Mouse (Mus musculus): ENCODE measurements around the gene Nppa. TPM values are rescaled to one million over a fixed set of nuclear protein-coding genes. Genes with fewer than 3 reads are reported as not detected.
A peak's percentile ranks its signal among the peaks of the same experiment; 100 is the strongest.

Nppa gene
- total RNA-seq (2021), result 1,000 to 10,000 TPM in 1 of 2 experiments, 100 to 1,000 TPM in 1; 613 to 1,804 TPM

DNA sequence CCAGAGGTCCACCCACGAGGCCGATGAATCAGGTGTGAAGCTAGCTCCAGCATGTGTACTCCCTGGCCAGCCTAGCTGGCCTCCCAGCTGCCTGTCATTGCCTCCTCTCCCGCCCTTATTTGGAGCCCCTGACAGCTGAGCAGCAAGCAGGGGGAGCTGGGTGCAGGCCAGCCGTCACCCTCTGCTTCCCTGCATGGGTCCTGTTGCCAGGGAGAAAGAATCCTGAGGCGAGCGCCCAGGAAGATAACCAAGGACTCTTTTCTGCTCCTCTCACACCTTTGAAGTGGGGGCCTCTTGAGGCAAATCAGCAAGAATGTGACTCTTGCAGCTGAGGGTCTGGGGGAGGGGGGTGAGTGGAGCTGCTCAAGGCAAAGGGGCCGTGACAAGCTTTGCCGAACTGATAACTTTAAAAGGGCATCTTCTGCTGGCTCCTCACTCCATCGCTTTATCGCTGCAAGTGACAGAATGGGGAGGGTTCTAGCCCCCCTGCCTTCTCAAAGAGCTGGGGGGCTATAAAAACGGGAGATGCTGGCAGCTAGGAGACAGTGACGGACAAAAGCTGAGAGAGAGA lies at the start of gene Nppa:
Gene Nppa (plus strand): TSS at position 521 of the 571 bp plus-strand sequence.
- intact Hi-C loops (cut with DNase I), result no loop called here
- DNase-seq, result peak; percentile 23 to 40

DNA sequence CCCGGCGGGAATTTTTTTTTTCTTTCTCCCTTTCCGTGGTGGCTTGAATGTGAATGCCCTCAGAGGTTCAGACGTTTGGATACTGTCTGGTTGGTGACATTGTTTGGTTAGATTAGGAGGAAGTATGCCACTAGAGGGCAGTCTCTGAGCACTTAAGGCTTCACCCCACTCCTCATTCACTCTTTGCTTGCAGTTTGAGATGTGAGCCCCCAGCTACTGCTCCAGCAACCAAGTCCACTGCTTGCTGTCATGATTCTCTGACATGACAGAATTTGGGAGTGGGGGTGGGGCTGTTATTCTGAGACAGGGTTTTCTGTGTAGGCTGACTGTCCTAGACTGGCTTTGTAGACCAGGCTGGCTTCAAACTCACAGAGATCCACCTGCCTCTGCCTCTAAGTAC lies 46.9 kb upstream of the Nppa start:
- peak in 1 of 2 experiments; percentile 72 for DNase-seq
- intact Hi-C loops (cut with DNase I), result loop anchor here (2.0 kb wide), 1 partner anchor 35 kb away; no protein-coding TSS in a partner anchor

DNA sequence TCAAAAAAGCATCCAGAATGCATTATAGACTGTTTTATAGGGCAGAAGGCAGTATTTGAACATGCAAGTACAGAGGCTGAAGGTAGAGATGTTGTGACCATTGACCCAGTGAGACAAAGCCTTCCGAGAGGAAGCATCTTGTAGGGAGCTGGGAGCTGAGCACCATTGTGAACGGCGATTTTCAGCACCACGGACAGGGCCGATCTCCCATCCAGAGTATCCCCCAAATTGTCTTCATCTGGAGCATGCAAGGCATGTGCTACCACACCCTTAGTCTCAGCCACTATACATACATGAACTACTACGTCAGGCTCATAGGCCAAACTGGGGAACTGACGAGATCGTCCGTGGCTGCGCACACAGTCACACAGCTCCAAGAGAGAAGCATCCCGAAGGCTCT lies 43.4 kb upstream of the Nppa start:
- intact Hi-C loops (cut with DNase I), result no loop called here
- peak in 1 of 2 experiments; percentile 37 for DNase-seq

DNA sequence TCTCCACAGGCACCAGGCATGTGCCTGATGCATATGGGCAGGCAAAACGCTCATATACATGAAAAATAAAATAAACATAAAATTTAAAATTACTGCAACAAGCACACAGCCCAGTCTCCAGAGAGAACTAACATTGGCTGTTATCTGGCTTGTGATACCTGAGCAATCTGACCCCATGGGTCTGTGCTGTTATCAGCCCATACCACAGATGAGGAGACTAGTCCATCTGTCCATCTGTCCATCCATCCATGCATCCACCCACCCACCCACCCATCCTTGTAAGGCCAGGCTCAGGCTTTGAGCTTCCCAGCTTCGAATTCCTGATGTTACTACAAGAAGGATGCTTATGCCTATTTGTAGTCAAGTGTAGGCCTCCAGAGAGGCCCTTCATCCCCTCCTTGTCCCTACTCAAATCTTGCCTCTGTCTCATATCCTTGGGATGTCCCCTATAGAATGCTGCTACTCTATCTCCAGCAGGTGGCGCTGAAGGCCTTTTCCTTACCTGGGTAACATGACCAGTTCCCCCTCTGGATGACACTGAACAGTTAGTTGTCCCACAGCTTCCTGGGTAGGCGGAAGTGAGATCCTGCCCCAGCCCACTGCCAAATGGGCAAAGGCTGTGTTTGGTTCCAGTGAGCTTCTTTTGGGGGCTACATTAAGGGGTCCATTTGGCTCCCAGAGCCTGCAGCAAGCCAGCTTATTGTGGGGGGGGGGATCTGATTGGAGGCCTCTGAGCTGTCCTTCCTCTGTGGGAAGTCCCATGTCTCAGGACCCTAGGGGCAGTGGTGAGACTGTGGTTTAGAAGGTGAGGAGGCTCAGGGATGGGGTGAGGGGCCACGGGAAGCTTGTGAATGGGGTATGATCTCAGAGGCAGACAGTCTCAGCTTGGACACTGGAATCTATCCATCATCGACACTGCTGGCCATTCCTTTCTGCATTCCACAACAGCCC lies 40.4 kb upstream of the Nppa start:
- intact Hi-C loops (cut with DNase I), result loop anchor here (1.0 kb wide), 1 partner anchor 48 kb away; no protein-coding TSS in a partner anchor
- DNase-seq, result peak; percentile 79 to 88

GRCm38 (mm10) chr4:147962781-147963180 lies 37.7 kb upstream of the Nppa start:
- intact Hi-C loops (cut with DNase I), result loop anchor here (1.0 kb wide), 1 partner anchor 23 kb away; the partner anchor contains the start of gene Nppb
- peak; percentile 67 to 70 for DNase-seq

DNA sequence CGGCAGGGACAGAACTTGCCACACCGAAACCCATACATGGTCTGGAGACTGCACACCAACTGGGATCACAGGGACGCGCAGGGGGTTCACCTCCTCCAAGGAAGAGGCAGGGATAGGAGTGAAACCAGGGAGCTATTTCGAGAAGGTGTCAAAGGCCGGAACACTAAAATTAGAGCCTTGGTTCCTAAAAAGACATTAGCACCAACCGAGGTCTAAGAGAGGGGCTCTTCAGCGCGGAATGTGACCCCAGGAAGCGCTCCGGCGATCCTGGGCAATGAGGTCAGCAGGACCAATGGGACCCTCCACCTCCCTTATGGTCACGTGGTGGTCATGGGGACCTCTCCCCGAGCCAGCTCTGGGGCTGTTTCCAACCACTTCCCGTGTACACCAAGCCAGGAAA lies 36.9 kb upstream of the Nppa start:
- peak; percentile 74 to 83 for DNase-seq
- intact Hi-C loops (cut with DNase I), result loop anchor here (1.0 kb wide), 1 partner anchor 22 kb away; the partner anchor contains the start of gene Nppb

DNA sequence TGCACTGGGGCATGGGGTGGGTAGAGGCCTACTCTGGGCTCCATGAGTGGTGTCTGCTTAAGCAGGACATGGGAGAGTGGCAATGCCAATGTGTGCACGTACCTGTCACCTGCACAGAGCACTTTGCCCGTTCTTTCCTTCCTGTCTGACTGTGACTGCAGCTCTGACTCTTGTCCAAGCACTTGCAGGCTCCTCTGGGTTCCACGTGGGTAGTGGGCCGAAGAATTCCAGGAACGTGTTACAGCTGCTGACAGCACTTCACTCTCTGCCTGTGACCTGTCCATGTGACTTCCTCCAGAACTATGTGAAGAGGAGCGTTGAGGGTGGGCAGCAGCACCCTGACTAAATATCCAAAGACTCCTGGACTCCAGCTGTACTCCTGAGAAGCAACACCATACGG lies 34.8 kb upstream of the Nppa start:
- peak; percentile 65 to 67 for DNase-seq
- intact Hi-C loops (cut with DNase I), result no loop called here

GRCm38 (mm10) chr4:147968816-147969215 lies 31.7 kb upstream of the Nppa start:
- intact Hi-C loops (cut with DNase I), result no loop called here
- DNase-seq, result peak in 1 of 2 experiments; percentile 28

- intact Hi-C loops (cut with DNase I), result no loop called here
- DNase-seq, result peak; percentile 52 to 70
Measured at GRCm38 (mm10) chr4:147969337-147969736, 31.2 kb upstream of the Nppa start.

DNA sequence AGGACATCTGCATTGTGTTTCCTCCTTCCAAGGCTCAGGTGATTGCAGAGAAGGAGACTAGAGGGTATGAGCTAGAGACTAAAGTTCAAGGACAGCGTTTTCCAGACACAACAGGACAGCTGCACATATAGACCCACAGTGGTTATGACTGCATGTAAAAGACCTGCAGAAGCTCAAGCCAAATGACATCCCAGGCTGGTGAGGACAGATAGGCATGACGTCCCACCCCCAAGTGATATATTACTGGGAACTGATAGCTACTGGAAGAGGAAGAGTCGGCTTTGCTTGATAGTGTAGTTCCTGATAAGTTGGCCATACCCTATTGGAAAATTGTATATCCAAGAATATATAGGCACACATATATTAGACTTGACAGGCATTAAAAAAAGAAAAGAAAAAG lies 24.3 kb upstream of the Nppa start:
- no peak for DNase-seq
- intact Hi-C loops (cut with DNase I), result no loop called here

DNA sequence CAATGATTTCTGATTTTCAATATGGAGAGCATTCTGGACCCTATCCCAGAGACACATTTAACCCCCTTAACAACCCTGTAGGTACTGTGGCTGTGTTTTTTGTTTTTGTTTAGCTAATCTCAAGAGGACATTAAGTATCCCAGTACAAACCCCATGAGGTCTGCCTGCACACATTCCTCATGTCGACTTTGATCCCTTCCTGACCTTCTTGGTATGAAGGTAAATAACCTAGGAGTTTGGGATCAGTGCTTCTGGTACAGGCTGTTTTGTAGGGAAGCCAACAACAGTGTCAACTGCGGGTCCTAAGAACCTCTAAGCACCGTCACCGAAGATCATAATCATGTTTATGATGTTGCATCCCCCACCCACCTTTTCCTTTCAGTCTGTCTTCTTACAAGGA lies 22.8 kb upstream of the Nppa start:
- no peak for DNase-seq
- intact Hi-C loops (cut with DNase I), result no loop called here

DNA sequence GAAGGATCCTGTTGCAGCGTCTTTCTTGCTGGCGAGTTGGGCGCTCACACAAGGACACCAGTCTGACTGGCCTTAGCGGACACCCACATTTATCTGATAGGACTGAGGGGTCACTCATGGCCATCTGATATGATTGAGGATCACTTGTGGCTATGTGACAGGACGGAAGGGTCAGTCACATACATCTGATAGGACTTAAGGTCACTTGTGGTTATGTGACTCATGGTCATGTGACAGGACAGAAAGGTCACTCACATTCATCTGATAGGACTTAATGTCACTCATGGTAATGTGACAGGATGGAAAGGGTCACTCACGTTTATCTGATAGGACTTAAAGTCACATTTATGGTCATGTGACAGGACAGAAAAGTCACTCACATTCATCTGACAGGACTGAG lies 22.1 kb upstream of the Nppa start:
- intact Hi-C loops (cut with DNase I), result no loop called here

DNA sequence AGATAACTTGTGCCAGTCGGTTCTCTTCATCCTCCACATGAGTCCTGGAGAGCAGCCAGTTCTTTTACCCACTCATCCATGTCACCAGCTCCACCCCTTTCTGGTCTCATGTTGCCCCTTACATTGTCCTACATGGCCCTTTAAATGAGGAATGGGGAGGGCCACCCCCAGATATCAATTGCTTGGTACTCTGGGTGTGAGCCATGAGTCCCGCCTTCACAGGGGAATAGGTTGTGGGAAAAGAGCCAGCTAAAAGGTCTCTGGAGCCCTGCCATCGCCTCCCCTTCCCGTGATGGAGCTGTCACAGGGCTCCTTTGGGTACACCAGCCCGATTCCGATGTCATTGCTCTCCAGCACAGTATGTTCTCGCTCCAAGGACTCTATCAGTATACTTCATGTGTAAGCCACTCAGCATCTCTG lies 21.1 kb upstream of the Nppa start:
- peak in 1 of 2 experiments; percentile 69 for DNase-seq

More for the DNA sequence above, 22.1 kb upstream of the Nppa start:
- no peak for DNase-seq

GRCm38 (mm10) chr4:147985205-147986132 lies 15.1 kb upstream of the Nppa start, which contains the start of gene Nppb:
Nppb (plus strand) TSS chr4:147985788.
- peak; percentile 79 to 82 for DNase-seq
- intact Hi-C loops (cut with DNase I), result loop anchor here (1.0 kb wide), 1 partner anchor 22 kb away; no protein-coding TSS in a partner anchor

More for the DNA sequence above, 21.1 kb upstream of the Nppa start:
- intact Hi-C loops (cut with DNase I), result no loop called here

GRCm38 (mm10) chr4:147993571-147994095 lies 6.9 kb upstream of the Nppa start:
- no peak for DNase-seq
- intact Hi-C loops (cut with DNase I), result no loop called here

GRCm38 (mm10) chr4:147995311-147995710 lies 5.2 kb upstream of the Nppa start:
- no peak for DNase-seq
- intact Hi-C loops (cut with DNase I), result no loop called here

GRCm38 (mm10) chr4:148001013-148001789 lies 679 bp downstream of the Nppa start:
- intact Hi-C loops (cut with DNase I), result no loop called here
- no peak for DNase-seq

DNA sequence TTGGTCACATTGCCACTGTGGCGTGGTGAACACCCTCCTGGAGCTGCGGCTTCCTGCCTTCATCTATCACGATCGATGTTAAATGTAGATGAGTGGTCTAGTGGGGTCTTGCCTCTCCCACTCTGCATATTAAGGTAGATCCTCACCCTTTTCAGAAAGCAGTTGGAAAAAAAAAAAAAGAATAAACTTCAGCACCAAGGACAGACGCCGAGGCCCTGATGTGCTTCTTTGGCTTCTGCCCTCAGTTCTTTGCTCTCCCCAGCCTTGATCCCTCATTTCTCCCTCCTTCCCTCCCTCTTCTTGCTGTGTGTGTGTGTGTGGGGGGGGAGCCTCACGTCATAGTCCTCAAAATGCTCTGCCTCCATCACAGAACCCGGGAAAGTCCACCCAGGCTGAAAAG lies 1.3 kb downstream of the Nppa start:
- DNase-seq, result peak in 1 of 2 experiments; percentile 33
- intact Hi-C loops (cut with DNase I), result no loop called here

- intact Hi-C loops (cut with DNase I), result no loop called here
- DNase-seq, result peak; percentile 16 to 46
Measured at GRCm38 (mm10) chr4:148004361-148004760, 3.8 kb downstream of the Nppa start.

Data from heart, postnatal 10 days (tissue).